Mouse (Mus musculus): ENCODE measurements around the gene Lca5l. TPM values are rescaled to one million over a fixed set of nuclear protein-coding genes. Genes with fewer than 3 reads are reported as not detected.
"Not testable (repeated sequence)": the region's sequence is repeated elsewhere in the genome, so short reads cannot be mapped to it uniquely, and the experiment has no call there.

Lca5l gene
- polyA plus RNA-seq, 1 experiment from 2014 or later, result 1.5 TPM

DNA sequence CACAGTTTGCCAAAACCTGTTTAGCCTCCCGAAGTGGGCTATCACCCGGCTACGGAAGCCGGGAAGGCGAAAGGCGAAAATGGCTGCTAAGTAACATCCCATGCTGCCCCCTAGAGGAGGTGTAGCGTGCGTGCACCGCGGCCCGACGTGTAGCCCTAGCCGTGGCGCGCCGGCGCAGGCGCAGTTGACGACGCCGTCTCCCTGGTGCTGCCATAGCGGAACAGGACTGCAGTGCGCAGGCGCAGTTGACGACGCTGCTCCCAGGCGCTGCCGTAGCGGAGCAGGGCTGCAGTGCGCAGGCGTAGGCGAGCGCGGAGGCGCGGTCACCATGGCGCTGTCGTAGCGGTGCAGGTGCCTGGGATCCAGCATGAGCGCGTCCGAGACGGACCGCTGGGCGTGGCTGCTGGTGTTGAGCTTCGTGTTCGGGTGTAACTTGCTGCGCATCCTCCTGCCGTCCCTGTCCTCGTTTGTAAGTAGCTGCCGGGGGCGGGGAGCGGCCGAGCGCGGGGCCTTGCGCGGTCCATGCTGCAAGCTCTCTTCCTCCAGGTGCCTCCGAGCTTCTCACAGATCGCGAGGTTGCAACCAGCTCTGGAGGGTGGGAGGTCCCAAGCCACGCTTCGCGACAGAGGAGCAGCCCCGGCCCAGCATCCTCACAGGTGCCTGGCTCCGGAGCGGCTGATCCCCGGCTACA is 46.8 kb downstream of the Lca5l start, which contains the start of gene Wrb:
Wrb (plus strand) TSS at position 298 of the 691 bp plus-strand sequence.
- Histone ChIP-seq H3K27me3 (no peaks in the 10 kb centered on the region), H3K36me3 (no peaks in the 10 kb centered on the region), H3K4me3 (replicated peaks) (peak within 1 kb of the TSS; percentile 83), H3K4me1 (peaks cover 23% of the 10 kb centered on the region), H3K27ac (peak within 1 kb of the TSS; percentile 71), H3K9me3 (replicated peaks) (no peaks in the 10 kb centered on the region), H3K4me2 (peak within 1 kb of the TSS; percentile 78), H3K9ac (peak within 1 kb of the TSS; percentile 69)
- under 1% methylated on average over 68 of the region's 68 CpGs for WGBS
- ATAC-seq (replicated peaks; ENCODE audit: low FRiP score), result peak; percentile 97

DNA sequence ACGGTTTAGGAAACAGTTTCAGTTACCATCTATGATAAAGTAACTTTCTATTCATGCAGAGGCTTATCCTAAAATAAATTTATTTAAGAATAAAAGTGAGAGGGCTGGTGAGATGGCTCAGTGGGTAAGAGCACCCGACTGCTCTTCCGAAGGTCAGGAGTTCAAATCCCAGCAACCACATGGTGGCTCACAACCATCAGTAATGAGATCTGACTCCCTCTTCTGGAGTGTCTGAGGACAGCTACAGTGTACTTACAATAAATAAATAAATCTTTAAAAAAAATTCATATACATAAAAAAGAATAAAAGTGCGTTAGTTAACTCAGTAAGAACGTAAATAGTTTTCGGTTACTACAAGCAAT is 47.3 kb downstream of the Lca5l start:
- peak overlapping the region; percentile 83 for H3K4me3 ChIP-seq (replicated peaks)
- 30% methylated on average over 6 of the region's 6 CpGs for WGBS

DNA sequence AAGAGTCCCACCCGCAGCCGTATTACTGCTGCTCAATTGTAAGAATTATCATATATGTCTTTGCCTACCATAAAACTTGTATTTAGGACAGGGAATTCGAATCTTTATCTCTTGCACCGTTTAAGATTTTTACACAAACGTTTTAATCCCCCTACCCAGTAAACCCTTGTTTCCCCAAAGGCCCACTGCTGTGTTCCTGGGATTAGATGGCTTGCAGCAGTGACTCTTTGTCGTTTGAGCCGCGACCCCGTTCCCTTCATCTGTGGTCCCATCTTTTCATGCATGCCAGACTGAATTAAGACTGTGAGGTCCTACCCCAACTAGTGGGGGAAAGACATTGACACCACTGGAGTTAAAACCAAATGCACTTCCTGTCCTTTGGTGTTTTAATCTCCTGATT is 63.6 kb downstream of the Lca5l start:
- peak overlapping the region; percentile 71 for H3K9ac ChIP-seq
- H3K4me1 ChIP-seq, result peaks cover 27% of the 10 kb centered on the region
- no peaks in the 10 kb centered on the region for H3K27me3 ChIP-seq
- no peaks in the 10 kb centered on the region for H3K9me3 ChIP-seq (replicated peaks)
- ATAC-seq (replicated peaks; ENCODE audit: low FRiP score), result no peak
- WGBS, result 2% methylated on average over 9 of the region's 9 CpGs
- peak overlapping the region; percentile 73 for H3K4me2 ChIP-seq
- H3K36me3 ChIP-seq, result peaks cover 32% of the 10 kb centered on the region
- H3K4me3 ChIP-seq (replicated peaks), result peak overlapping the region; percentile 72
- peak overlapping the region; percentile 97 for H3K27ac ChIP-seq

More for the DNA sequence above, 47.3 kb downstream of the Lca5l start:
- not testable (repeated sequence) for H3K27ac ChIP-seq; H3K9me3 ChIP-seq (replicated peaks); H3K9ac ChIP-seq; H3K27me3 ChIP-seq; H3K36me3 ChIP-seq
- Histone ChIP-seq H3K4me2 (peak overlapping the region; percentile 78), H3K4me1 (peaks cover 23% of the 10 kb centered on the region)
- peak; percentile 17 for ATAC-seq (replicated peaks; ENCODE audit: low FRiP score)

DNA sequence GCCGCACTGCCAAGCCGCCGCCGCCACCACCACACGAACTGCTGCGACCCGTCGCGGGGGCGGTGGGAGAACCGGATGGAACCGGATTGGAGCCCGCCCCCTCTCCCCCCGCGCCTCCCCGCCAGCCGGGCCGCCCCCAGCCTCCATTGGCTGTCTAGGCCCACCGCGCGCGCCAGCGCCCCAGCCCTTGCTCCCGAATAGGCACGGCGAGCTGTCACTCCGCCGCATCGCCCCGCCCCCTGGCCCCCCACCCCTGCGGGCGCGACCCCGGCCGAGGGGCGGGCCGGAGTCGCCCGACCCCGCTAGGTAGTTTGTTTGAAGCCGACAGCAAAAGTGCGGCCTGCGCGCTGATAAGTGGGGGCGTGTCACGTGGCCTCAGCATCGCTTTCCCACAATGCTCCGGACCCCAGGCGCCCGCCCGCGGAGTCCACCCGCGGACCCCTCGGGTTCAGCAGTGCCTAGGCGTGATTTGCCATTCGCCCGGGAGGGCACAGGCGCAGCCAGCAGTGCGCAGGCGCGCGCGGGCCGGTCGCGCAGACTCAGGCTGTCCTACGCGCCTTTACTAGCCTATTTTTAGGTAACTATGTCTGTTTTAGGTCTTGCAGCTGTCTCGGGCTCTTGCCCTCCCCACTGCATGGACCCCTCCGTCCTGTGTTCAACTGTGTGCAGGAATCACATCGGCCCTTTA is 64.3 kb downstream of the Lca5l start, which contains the start of gene Hmgn1:
Hmgn1 (minus strand) TSS at position 73 of the 688 bp plus-strand sequence.
- H3K27me3 ChIP-seq, result no peaks in the 10 kb centered on the region
- H3K9ac ChIP-seq, result peak within 1 kb of the TSS; percentile 89
- H3K4me3 ChIP-seq (replicated peaks), result peak within 1 kb of the TSS; percentile 72
- ATAC-seq (replicated peaks; ENCODE audit: low FRiP score), result peak; percentile 98
- H3K4me1 ChIP-seq, result peaks cover 27% of the 10 kb centered on the region
- H3K4me2 ChIP-seq, result peak within 1 kb of the TSS; percentile 73
- peaks cover 38% of the 10 kb centered on the region for H3K36me3 ChIP-seq
- H3K27ac ChIP-seq, result peak within 1 kb of the TSS; percentile 97
- H3K9me3 ChIP-seq (replicated peaks), result no peaks in the 10 kb centered on the region
- under 1% methylated on average over 69 of the region's 72 CpGs for WGBS

DNA sequence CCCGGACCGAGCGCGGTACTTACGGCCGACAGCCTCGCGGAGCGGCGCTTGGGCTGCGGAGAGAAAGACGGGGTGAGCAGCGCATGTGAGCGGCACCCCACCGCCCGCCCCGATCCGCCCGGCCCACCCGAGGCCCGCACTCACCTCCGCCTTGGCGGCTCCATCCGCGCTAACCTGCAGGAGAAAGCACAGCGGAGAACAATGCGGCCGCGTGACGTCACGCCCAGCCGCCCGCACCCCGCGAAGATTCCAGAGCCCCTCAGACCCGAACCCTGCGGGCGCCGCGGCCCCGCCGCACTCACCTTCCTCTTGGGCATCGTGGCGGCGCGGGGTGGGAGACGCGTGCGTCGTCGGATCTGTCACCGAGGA is 64.8 kb downstream of the Lca5l start:
- H3K9me3 ChIP-seq (replicated peaks), result no peaks in the 10 kb centered on the region
- peaks cover 27% of the 10 kb centered on the region for H3K4me1 ChIP-seq
- H3K9ac ChIP-seq, result peak overlapping the region; percentile 89
- H3K36me3 ChIP-seq, result peaks cover 44% of the 10 kb centered on the region
- peak overlapping the region; percentile 97 for H3K27ac ChIP-seq
- peak overlapping the region; percentile 72 for H3K4me3 ChIP-seq (replicated peaks)
- no peaks in the 10 kb centered on the region for H3K27me3 ChIP-seq
- under 1% methylated on average over 42 of the region's 52 CpGs for WGBS
- ATAC-seq (replicated peaks; ENCODE audit: low FRiP score), result peak; percentile 75
- peak overlapping the region; percentile 73 for H3K4me2 ChIP-seq

DNA sequence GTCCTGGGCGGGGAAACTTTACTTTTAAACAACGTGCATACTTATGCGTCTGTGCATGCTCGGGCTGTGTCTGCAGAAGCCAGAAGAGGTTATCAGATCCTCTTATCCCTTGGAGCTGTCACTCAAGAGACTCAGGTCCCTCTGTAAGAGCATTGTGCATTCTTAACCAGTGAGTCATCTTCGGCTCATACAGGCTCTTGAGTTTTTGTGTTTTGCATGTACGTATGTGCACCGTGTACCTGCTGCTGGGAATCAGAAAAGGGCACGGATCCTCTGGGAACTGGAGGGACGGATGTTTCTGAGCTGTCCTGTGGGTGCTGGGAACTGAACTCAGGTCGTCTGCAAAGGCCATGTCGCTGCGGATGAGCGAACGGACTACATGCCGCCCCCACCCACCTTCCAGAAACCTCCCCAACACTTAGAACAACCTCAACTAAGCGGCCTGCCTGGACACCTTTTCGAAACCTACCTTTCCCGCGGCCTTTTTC is 65.3 kb downstream of the Lca5l start:
- Histone ChIP-seq H3K36me3 (peaks cover 48% of the 10 kb centered on the region), H3K27me3 (no peaks in the 10 kb centered on the region), H3K4me2 (peak overlapping the region; percentile 73), H3K4me3 (replicated peaks) (peak overlapping the region; percentile 72), H3K27ac (peak overlapping the region; percentile 97), H3K9ac (peak overlapping the region; percentile 89), H3K4me1 (peaks cover 27% of the 10 kb centered on the region), H3K9me3 (replicated peaks) (no peaks in the 10 kb centered on the region)
- ATAC-seq (replicated peaks; ENCODE audit: low FRiP score), result no peak
- WGBS, result 2% methylated on average over 19 of the region's 19 CpGs

DNA sequence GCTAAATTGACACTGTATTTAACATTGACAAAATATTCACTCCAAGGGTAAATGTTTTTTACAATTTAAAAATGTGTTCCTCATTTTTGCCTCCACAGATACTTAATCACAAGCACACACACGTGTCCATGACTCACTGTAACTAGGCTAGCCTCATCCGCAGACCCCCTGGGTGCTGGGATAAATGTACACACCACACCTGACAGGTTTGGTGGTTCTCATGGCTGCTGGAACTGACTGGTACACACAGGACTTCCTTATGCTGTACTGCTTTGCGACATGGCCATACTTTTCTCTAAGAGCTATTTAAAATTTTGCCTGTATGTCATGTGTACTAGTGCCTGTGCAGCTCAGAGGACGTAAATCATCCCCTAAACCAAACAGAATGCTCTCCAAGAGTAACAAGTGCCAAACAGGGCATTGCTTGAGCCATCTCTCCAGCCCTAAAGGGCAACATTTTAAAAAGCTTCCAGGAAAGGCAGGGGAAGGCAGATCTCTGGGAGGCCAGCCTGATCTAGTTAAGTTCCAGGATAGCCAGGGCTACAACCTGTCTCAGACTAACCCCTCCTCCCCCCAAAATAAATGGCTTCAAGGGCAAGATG is 71.9 kb downstream of the Lca5l start:
- Histone ChIP-seq H3K36me3 (peaks cover 44% of the 10 kb centered on the region), H3K4me1 (peaks cover 6% of the 10 kb centered on the region), H3K9me3 (replicated peaks) (no peaks in the 10 kb centered on the region), H3K9ac (no peak overlapping the region), H3K4me2 (no peak overlapping the region), H3K4me3 (replicated peaks) (no peak overlapping the region), H3K27ac (no peak overlapping the region), H3K27me3 (no peaks in the 10 kb centered on the region)
- ATAC-seq (replicated peaks; ENCODE audit: low FRiP score), result no peak
- 66% methylated on average over 4 of the region's 4 CpGs for WGBS

DNA sequence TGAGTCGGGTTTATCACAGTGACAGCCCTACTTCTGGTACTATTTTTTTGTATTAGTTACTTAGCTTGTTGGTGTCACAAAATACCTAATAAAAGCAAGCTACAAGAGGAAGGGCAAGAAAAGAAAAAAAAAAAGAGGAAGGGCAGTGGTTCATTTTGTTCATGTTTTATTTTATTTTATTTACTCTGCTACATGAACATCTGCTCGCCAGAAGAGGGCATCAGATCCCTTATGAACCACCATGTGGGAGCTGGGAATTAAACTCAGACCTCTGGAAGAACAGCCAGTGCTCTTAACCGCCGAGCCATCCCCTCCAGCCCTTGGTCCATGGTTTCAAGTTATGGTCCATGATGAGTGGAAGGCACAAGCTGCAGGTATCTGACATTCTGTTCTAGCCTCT is 77.3 kb downstream of the Lca5l start:
- no peaks in the 10 kb centered on the region for H3K4me1 ChIP-seq
- H3K9me3 ChIP-seq (replicated peaks), result no peaks in the 10 kb centered on the region
- no peak overlapping the region for H3K4me2 ChIP-seq
- H3K36me3 ChIP-seq, result no peaks in the 10 kb centered on the region
- H3K27me3 ChIP-seq, result no peaks in the 10 kb centered on the region
- no peak for ATAC-seq (replicated peaks; ENCODE audit: low FRiP score)
- no peak overlapping the region for H3K4me3 ChIP-seq (replicated peaks)
- H3K27ac ChIP-seq, result no peak overlapping the region
- no peak overlapping the region for H3K9ac ChIP-seq
- WGBS, result 51% methylated on average over 4 of the region's 4 CpGs

DNA sequence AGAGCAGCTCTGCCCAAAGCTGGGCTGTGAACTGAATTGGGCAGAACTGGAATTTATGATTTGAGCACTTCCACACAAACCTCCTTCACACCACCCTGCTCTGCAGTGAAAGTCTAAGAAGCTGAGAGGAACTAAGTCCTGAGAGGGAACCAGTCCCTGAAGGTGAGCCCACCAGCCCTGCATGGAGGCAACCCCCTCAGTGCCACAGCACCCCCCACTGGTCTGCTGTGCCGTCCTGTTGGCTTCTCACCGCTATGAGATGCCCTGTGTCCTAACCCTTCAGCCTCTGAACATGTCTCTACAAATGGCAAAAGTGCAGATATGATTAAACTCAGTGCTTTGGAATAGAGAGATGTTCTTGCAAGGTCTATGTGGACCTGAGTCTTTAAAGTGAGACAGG is 79.3 kb downstream of the Lca5l start:
- H3K9ac ChIP-seq, result no peak overlapping the region
- no peak overlapping the region for H3K4me3 ChIP-seq (replicated peaks)
- H3K36me3 ChIP-seq, result no peaks in the 10 kb centered on the region
- H3K9me3 ChIP-seq (replicated peaks), result no peaks in the 10 kb centered on the region
- 53% methylated on average over 2 of the region's 2 CpGs for WGBS
- no peak for ATAC-seq (replicated peaks; ENCODE audit: low FRiP score)
- no peaks in the 10 kb centered on the region for H3K4me1 ChIP-seq
- H3K27me3 ChIP-seq, result no peaks in the 10 kb centered on the region
- H3K27ac ChIP-seq, result no peak overlapping the region
- H3K4me2 ChIP-seq, result no peak overlapping the region

DNA sequence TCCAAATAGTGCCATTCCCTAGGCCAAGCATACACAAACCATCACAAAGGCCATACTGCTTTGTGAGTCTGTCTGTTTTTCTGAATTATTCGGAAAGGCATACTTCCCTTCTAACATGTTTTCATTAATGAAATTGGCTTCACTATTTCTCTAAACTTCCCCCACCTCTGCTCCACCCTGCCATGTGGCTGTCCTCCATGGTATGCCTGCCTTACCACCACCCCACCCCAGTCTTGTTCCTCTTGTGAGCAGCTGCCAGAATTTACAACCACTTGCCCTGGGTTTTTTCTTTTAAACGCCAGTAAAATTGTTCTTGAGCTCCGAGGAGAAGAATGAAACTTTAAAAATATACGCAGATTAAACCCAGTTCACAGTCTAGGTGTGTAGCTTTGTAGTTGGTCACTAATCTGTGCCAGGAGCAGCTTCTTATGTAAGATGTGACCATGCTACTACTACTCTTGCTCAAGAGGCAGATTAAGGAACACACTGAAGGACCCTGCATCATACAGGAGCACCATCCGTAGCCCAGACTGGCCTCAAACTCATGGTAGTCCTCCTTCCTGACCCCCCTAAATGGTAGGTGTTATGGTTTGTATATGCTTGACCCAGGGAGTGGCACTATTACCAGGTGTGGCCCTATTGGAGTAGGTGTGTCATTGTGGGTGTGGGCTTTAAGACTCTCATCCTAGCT is 81.3 kb downstream of the Lca5l start:
- Histone ChIP-seq H3K27me3 (no peaks in the 10 kb centered on the region), H3K9me3 (replicated peaks) (no peaks in the 10 kb centered on the region), H3K4me3 (replicated peaks) (no peak overlapping the region), H3K27ac (no peak overlapping the region), H3K9ac (no peak overlapping the region), H3K4me2 (no peak overlapping the region), H3K4me1 (no peaks in the 10 kb centered on the region), H3K36me3 (no peaks in the 10 kb centered on the region)
- 84% methylated on average over 5 of the region's 5 CpGs for WGBS
- no peak for ATAC-seq (replicated peaks; ENCODE audit: low FRiP score)

DNA sequence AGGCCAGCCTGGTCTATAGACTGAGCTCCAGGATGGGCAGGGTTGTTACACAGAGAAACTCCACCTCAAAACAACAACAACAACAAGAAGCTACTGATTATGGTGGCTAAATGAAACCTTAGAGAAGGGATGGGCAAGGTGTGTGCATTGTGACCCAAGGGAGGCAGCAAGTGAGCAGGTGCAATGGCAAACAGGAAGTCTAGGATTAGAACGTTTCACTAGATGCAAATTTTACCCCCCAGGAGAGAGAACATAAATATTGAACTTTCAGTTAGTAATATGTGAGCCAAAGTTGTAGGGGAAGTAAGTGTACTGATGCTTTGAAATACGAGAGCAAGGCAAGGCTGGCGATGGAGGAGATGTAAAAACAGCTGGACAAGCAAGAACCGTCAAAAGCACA is 82.4 kb downstream of the Lca5l start:
- Histone ChIP-seq H3K4me2 (no peak overlapping the region), H3K36me3 (no peaks in the 10 kb centered on the region), H3K9me3 (replicated peaks) (no peaks in the 10 kb centered on the region), H3K4me3 (replicated peaks) (no peak overlapping the region), H3K27ac (no peak overlapping the region), H3K9ac (no peak overlapping the region), H3K27me3 (no peaks in the 10 kb centered on the region), H3K4me1 (no peaks in the 10 kb centered on the region)
- 52% methylated on average over 4 of the region's 4 CpGs for WGBS
- no peak for ATAC-seq (replicated peaks; ENCODE audit: low FRiP score)
